Mouse (Mus musculus) heart, postnatal 14 days (tissue): ENCODE results near the gene Cdc42se2. TPM values are rescaled to one million over a fixed set of nuclear protein-coding genes. Genes with fewer than 3 reads are reported as not detected.
A peak's percentile ranks its signal among the peaks of the same experiment; 100 is the strongest.

Experiments
- DNase-seq, 2 experiments: peaks; one replicate each; pipeline ENCODE4 v3.0.0; 2021 to 2022
- intact Hi-C: fragments of 180-260 bp; cut with DNase I; formaldehyde crosslinking; loops from one replicate; pipeline ENCODE4 v1.15.1; 2025
- long read RNA-seq, 2 experiments: library from polyadenylated mRNA; stranded (forward); transcript quantifications; one replicate each; pipeline ENCODE4 v2.0.0; 2021
- total RNA-seq, 2 experiments: library from RNA; stranded (reverse); gene quantifications; 2 replicates each; pipeline ENCODE4 v1.2.3; 2021

Cdc42se2 gene
- 10 to 100 TPM; 28.8 to 28.9 TPM for total RNA-seq
- long read RNA-seq, experiment 1, transcript Cdc42se2-201 (6 exons, 3,069 nt): major isoform, 58 of 74 reads
- long read RNA-seq, experiment 1, partial matches to known transcripts: 4 of 74 reads
- long read RNA-seq, experiment 1, other reads (novel, unspliced or antisense): 12 of 74 reads
- long read RNA-seq, experiment 2, transcript Cdc42se2-201 (6 exons, 3,069 nt): major isoform, 54 of 74 reads
- long read RNA-seq, experiment 2, partial matches to known transcripts: 4 of 74 reads
- long read RNA-seq, experiment 2, other reads (novel, unspliced or antisense): 15 of 74 reads

GRCm38 (mm10) chr11:54787488-54788474, at the start of gene Cdc42se2:
TSS of gene Cdc42se2 (minus strand) at chr11:54787675.
- intact Hi-C loops: loop anchor here (2.0 to 5.0 kb wide), 3 partner anchors 35 to 80 kb away; partner anchors contain the start of gene Lyrm7
- peak; percentile 96 to 98 for DNase-seq

- intact Hi-C loops: no loop called here
- DNase-seq: peak; percentile 41
These were observed 48.6 kb upstream of the Cdc42se2 start for GRCm38 (mm10) chr11:54836106-54836505.

GRCm38 (mm10) chr11:54834596-54834995, 47.1 kb upstream of the Cdc42se2 start:
- no peak for DNase-seq
- intact Hi-C loops: no loop called here

GRCm38 (mm10) chr11:54833833-54834232, 46.4 kb upstream of the Cdc42se2 start:
- intact Hi-C loops: no loop called here
- no peak for DNase-seq

GRCm38 (mm10) chr11:54826819-54827218, 39.3 kb upstream of the Cdc42se2 start:
- intact Hi-C loops: no loop called here

GRCm38 (mm10) chr11:54825774-54826173, 38.3 kb upstream of the Cdc42se2 start:
- intact Hi-C loops: no loop called here
- DNase-seq: no peak

More at GRCm38 (mm10) chr11:54826819-54827218, 39.3 kb upstream of the Cdc42se2 start:
- DNase-seq: no peak

GRCm38 (mm10) chr11:54823467-54823866, 36.0 kb upstream of the Cdc42se2 start:
- intact Hi-C loops: no loop called here
- no peak for DNase-seq

- intact Hi-C loops: no loop called here
- DNase-seq: no peak
These were observed 32.0 kb upstream of the Cdc42se2 start for GRCm38 (mm10) chr11:54819489-54819888.

- intact Hi-C loops: no loop called here
- no peak for DNase-seq
These were observed 30.0 kb upstream of the Cdc42se2 start for GRCm38 (mm10) chr11:54817449-54817848.

- no peak for DNase-seq
- intact Hi-C loops: no loop called here
These were observed 28.2 kb upstream of the Cdc42se2 start for GRCm38 (mm10) chr11:54815659-54816058.

GRCm38 (mm10) chr11:54812812-54813516, 25.5 kb upstream of the Cdc42se2 start:
- DNase-seq: no peak
- intact Hi-C loops: no loop called here

- DNase-seq: no peak
- intact Hi-C loops: no loop called here
These were observed 24.8 kb upstream of the Cdc42se2 start for GRCm38 (mm10) chr11:54812314-54812713.

- intact Hi-C loops: no loop called here
- DNase-seq: no peak
These were observed 23.6 kb upstream of the Cdc42se2 start for GRCm38 (mm10) chr11:54811054-54811453.

GRCm38 (mm10) chr11:54809582-54809981, 22.1 kb upstream of the Cdc42se2 start:
- no peak for DNase-seq
- intact Hi-C loops: loop anchor here (5.0 kb wide), 1 partner anchor 38 kb away; no protein-coding TSS in a partner anchor

- intact Hi-C loops: loop anchor here (5.0 kb wide), 1 partner anchor 39 kb away; no protein-coding TSS in a partner anchor
These were observed 20.7 kb upstream of the Cdc42se2 start for GRCm38 (mm10) chr11:54808177-54808576.

GRCm38 (mm10) chr11:54807669-54808068, 20.2 kb upstream of the Cdc42se2 start:
- intact Hi-C loops: loop anchor here (5.0 kb wide), 1 partner anchor 40 kb away; no protein-coding TSS in a partner anchor
- no peak for DNase-seq

More at GRCm38 (mm10) chr11:54808177-54808576, 20.7 kb upstream of the Cdc42se2 start:
- DNase-seq: no peak

- intact Hi-C loops: loop anchor here (5.0 kb wide), 1 partner anchor 40 kb away; no protein-coding TSS in a partner anchor
- DNase-seq: no peak
These were observed 19.4 kb upstream of the Cdc42se2 start for GRCm38 (mm10) chr11:54806891-54807290.

- peak; percentile 83 to 86 for DNase-seq
- intact Hi-C loops: loop anchor here (5.0 kb wide), 1 partner anchor 42 kb away; no protein-coding TSS in a partner anchor
These were observed 17.7 kb upstream of the Cdc42se2 start for GRCm38 (mm10) chr11:54805196-54805595.

- DNase-seq: no peak
- intact Hi-C loops: loop anchor here (5.0 kb wide), 1 partner anchor 60 kb away; the partner anchor contains the start of gene Lyrm7
These were observed 15.1 kb upstream of the Cdc42se2 start for GRCm38 (mm10) chr11:54802621-54803020.
